Mouse (Mus musculus) layer of hippocampus, postnatal 36 days (tissue): ENCODE data around the gene Park7. TPM values are rescaled to one million over a fixed set of nuclear protein-coding genes. Genes with fewer than 3 reads are reported as not detected.

Experiments
- DNase-seq, 2 experiments: peaks; one replicate each; pipeline ENCODE4 v3.0.0; 2022
- total RNA-seq, 2 experiments: library from RNA; stranded (reverse); gene quantifications; 2 replicates each; pipeline ENCODE4 v1.2.3; 2021

Gene Park7
- total RNA-seq, 2 experiments from 2014 or later: 220 to 235 TPM

DNA sequence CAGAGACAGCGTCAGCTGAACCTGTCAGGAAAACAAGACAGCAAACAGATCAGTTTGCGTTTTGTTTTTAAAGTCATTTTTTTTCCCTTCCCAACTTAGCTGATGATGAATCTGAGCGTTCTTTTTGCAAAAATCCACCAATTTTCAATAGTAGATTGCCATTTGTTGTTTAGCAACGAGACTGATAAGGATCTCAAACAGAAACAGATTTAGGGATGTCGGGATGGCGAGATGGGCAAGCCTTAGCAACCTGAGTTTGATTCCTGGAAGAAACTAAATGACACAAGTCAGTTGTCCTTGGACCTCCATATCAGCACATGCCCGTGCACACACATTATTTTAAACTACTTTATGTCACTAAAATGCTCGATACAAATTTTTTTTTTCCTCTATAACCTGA, 41.6 kb downstream of the Park7 start:
- DNase-seq: no peak

DNA sequence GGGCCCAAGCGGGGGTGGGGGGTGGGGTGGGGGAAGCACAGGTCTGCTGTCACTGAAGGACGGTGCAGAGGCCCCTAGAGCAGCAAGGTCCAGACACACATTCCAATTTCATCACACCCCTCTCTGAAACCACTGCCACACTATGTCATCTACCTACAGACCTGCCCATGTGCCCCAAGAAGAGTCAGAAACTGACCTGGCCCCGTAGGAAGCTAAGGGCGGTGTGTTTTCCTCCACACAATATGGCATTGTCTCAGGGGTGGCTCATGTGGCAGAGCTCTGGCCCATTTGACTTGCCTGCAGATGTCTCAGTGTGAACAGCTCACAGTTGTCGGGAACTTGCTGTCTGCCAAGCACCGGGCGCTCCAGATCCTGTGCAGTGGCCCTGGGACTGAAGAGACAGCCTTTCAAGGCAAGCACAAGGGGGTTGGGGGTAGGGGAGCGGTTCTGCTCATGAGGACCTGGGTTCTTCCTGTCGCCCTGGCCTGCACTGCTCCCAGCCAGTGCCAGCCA, 42.0 kb downstream of the Park7 start:
- DNase-seq: peak; percentile 68 to 72

DNA sequence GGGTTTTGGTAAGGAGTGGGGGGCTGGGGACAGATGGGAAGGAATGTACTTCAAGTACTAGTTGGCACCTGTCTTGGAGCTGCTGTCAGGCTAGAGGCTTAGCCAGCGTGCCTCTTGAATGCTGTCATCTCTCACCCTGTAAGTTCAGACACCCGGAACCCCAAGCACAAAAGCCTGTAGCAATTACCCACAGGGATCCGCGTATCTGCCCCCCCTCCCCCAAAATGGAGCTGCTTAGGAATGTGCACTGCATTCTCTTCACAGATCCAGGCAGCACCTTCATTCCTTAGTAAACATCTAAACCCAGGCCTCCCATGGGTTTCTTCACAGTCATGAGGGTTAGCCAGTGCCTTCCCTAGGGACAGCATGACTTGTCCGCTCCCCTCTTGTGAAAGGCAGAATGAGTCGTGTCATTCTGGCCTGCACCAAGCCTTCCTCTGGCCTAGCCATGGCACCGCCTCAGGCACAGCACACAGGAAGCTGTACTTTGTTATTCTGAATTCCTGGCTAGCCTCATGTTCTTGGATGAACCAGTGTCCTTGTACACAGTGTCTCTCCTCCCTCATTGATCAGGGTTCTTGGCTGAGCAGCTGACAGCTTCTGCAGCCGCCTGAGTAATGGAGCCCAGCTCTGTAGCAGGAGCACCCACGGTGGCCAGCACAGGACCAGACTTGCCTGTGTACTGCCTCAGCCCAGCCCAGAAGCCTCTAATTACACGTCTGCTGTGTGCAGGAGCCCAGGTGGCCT, 42.7 kb downstream of the Park7 start:
- DNase-seq: peak; percentile 42 to 50

DNA sequence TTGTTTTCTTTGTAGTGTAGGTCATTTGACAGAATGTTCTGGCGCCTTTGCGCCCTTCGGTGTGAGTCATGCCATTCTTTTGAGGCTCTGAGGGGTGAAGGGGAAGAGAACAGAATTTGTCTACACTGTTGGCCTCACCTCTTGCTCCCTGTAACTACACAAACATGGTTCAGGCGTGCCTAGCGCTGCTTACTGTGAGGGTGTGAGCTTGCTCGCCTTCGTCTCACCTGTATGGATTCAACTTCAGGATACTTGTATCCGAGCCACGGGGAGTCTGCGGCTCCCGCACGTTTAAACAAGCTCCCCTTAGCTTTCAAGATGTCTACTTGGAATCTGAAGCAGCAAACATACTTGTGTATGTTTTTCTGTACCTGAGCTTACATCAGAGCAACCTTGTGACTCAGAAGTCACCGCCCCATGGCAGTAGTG, 43.3 kb downstream of the Park7 start:
- no peak for DNase-seq

GRCm38 (mm10) chr4:150869276-150870197, 44.7 kb downstream of the Park7 start:
- DNase-seq: no peak

GRCm38 (mm10) chr4:150868859-150869258, 45.4 kb downstream of the Park7 start:
- DNase-seq: no peak

GRCm38 (mm10) chr4:150868161-150868560, 46.1 kb downstream of the Park7 start:
- DNase-seq: no peak

DNA sequence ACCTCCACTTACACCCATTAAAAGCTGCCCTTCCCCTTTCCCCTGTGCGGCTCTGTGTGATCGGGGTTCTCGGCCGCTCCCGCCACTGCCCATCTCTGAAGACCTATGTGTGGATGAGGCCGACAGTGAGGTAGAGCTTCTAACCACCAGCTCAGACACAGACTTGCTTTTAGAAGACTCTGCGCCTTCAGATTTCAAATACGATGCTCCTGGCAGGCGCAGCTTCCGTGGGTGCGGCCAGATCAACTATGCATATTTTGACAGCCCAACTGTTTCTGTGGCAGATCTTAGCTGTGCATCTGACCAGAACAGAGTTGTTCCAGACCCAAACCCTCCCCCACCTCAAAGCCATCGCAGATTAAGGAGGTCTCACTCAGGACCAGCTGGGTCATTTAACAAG, 47.7 kb downstream of the Park7 start:
- peak in 1 of 2 experiments; percentile 20 for DNase-seq

GRCm38 (mm10) chr4:150866069-150866468, 48.2 kb downstream of the Park7 start:
- DNase-seq: no peak

DNA sequence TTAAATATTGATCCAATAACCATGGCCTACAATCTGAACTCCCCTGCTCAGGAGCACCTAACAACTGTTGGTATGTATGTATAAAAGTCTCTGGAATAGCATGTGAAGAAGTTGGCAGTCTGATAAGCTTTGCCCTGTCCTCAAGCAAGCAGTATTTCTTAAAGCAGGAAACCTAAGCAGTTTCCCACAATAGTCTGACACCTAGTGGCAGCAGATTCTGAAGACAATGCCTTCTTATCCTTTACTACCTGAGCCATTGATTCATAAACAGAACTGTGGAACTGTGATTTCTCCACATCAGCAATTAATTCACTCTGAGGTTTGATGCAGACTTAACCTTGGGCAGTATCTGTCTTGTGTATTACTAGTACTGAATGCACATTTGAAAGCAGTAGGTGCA, 48.9 kb downstream of the Park7 start:
- DNase-seq: no peak

GRCm38 (mm10) chr4:150862626-150863375, 51.4 kb downstream of the Park7 start:
- DNase-seq: no peak

- DNase-seq: no peak
Observed at GRCm38 (mm10) chr4:150861161-150861560, 53.1 kb downstream of the Park7 start.

- no peak for DNase-seq
Observed at GRCm38 (mm10) chr4:150860526-150860925, 53.7 kb downstream of the Park7 start.

DNA sequence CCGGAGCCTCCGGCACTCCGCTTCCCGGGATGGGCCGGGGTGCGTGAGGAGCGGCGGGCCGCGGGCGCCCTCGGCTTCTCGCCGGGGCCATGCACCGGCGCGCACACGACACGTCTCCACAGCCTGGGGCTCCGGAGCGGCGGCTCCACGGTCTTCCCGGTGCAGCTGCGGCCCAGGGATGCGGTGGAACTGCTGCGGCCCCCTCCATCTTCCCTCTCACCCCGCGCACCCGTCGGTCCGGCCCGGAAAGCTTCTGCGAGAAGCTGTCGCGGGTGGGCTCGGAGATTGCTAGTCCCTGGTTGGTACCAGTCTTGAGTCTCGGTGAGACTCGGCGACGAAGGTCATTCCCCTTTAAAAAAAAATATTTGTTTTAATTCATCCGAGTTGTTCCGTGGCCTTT, 58.9 kb downstream of the Park7 start:
- no peak for DNase-seq

DNA sequence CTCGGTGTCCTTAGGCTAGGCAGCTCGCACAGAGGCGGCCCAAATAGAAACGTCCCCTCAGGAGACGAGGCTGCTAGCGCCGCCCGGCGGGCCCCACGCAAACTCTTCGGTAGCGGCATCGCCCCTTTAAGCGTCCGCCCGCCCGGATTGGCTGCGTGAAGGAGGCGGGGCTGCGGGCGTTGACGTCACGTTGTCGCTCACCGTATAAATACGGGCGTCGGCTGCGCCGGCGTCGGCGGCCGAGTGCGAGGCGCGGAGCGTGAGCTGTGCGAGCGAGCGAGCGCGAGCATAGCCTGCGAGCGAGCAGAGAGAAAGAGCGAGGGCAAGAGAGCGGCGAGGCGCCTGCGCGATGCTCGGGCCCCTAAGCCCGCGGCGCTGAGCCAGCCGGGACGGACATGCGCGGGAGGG, 59.4 kb downstream of the Park7 start:
- DNase-seq: peak; percentile 95 to 96

DNA sequence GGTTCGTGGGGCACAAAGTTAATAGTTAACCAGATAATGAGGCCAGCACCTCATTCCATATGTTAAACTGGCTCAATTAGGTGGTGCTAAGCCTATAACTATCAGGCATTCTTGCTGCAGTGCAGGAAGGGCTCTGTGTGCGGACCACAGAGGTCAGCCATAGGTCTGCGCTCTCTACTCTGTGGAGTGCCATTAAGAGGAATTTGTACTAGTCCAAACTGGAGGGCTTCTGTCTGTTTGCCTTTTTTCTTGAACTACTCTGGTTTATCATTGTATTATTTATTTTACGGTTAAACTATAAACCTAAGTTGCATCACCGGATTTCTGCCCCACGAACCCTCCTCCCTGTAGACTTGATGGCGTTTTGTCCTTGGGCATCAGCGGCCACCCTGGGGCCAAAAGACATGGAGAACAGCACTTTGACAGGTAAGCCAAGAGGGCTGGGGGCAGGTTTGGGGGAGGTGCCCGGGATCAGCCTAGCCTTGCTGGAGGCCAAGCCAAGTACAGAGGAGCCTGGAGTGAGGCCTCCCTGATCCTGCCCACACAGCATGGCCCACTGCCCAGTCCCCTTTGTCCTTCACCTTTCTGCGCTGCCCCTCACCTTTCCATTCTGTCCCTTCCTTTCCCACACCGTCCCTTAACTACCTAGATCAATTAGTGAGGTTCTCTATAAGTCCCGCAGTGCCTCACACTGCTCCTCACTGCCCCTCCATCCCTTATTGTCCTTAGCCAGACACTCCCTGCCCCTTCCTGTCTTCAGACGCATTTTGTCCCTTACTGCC, 60.4 kb downstream of the Park7 start, which contains the start of gene Errfi1:
TSS of gene Errfi1 (plus strand) at position 240 of the 782 bp plus-strand sequence.
- no peak for DNase-seq

GRCm38 (mm10) chr4:150852479-150852878, 61.8 kb downstream of the Park7 start:
- no peak for DNase-seq

- DNase-seq: no peak
Observed at GRCm38 (mm10) chr4:150852045-150852444, 62.2 kb downstream of the Park7 start.

DNA sequence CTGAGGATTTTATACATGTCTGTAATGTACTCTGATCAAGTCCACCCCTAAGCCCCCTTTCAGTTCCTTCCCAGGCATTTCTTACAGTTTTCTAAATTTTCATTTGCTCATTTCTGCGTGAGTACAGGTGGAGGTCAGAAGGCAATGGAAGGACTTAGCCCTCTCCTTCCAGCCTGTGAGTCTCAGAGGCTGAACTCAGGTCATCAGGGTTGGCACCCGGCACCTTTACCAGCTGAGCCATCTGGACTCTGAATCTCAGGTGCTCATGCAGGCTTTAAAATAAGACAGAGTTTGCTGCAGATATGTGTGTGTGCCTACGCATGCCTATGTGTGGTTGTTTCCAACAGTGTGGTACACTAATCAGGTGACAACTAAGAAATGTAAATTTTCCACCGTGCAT, 63.3 kb downstream of the Park7 start:
- no peak for DNase-seq

GRCm38 (mm10) chr4:150849964-150850363, 64.3 kb downstream of the Park7 start:
- DNase-seq: no peak
